Mouse (Mus musculus) brain, embryonic 14.5 days (tissue): ENCODE data around the gene Dnah2. TPM values are rescaled to one million over a fixed set of nuclear protein-coding genes. Genes with fewer than 3 reads are reported as not detected.
A peak's percentile ranks its signal among the peaks of the same experiment; 100 is the strongest.

Experiments
- DNase-seq: peaks from one replicate; pipeline ENCODE4 v3.0.0-alpha.2; 2011; ENCODE audit warnings: low read depth
- CTCF ChIP-seq: fragments of 200-500 bp; IDR thresholded peaks from 2 replicates; pipeline ENCODE4 v1.5.1; 2012; ENCODE audit warnings: inconsistent platforms, mild to moderate bottlenecking, moderate library complexity, borderline replicate concordance; ENCODE audit not compliant: insufficient read depth, insufficient read length; ENCODE audit errors: extremely low read depth
- POLR2A ChIP-seq: fragments of 200-500 bp; IDR thresholded peaks from 2 replicates; pipeline ENCODE4 v1.6.1; 2012; ENCODE audit warnings: mild to moderate bottlenecking, inconsistent platforms, borderline replicate concordance; ENCODE audit not compliant: poor library complexity, insufficient read depth, insufficient read length, severe bottlenecking; ENCODE audit errors: extremely low read depth
- polyA plus RNA-seq: library from polyadenylated mRNA; depleted of rRNA; stranded (reverse); fragments of >200 nt; gene quantifications from 2 replicates; pipeline ENCODE4 v1.2.3, GENCODE M21; 2012

Dnah2 gene
- polyA plus RNA-seq, 1 experiment: 5.2 TPM

DNA sequence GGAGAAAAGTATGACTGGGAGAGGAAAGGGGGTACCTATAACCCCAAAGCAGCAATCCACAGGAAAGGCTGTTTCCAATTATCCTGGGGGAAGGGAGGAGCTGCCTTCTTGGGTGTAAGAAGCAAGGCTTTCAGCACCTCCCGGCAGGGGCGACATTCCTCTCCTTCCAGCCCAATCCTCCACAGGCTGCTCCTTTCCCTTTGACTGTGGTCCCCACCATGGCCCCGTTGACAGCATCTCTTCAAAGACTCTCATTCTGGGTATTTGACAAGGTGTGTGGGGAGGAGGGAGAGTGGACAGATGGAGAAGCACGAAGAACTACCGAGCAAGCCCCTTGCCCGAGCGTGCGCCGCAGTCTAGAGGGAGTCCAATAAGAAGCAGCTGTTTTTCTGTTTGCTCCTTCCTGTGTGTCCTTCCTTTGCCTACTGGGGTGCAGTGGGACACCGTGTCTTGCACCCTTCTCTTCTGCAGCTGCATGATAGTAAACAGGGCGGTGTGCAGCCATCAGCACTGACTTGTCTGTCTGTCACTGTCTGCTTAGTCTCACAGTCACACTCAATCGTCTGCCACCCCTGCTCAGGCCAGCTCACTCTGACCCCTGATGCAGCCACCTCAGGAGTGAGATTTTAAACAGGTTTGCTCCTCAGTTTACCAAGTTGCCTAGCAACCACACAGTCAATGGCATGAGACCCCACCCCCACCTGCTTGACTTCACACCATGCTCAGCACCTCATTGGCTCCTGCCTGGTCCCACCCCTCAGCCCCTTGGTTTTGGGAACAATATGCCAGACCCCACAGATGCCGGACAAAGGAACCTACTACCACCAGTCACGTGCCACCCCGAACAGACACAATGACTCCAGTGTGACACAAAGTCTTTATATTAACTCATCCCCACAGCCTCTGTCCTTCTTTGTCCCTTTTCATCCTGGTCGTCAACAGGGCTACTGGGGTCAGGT, 12.3 kb upstream of the Dnah2 start:
- DNase-seq: peak; percentile 84
- no peak for TF ChIP-seq CTCF
- TF ChIP-seq POLR2A: no peak

GRCm38 (mm10) chr11:69559851-69560765, 11.2 kb upstream of the Dnah2 start, which contains the start of gene Efnb3:
Gene Efnb3, minus strand, starts transcription at chr11:69560205.
- no peak for TF ChIP-seq CTCF
- TF ChIP-seq POLR2A: peak; percentile 81; the same call in 1 of the 2 replicates
- peak; percentile 90 for DNase-seq

DNA sequence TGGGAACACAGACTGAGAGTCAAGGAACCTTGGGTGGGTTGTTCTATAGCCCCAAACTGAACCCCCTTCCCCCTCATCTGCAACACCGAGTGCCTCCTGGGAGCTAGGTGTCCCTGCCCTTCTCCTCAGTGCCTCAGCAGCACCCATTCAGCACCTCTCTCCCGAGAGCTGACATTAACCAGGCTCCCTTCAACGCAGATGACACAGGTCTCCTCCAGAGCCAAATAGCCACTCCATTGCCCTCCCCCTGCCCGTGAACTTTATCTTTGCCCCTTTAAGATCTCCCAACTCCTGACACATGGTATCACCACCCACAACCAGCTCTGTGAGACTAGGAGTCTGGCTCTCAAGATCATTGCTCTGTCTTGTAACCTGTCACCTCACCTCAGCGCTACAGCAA, 10.3 kb upstream of the Dnah2 start:
- TF ChIP-seq POLR2A (no peak), CTCF (no peak)

DNA sequence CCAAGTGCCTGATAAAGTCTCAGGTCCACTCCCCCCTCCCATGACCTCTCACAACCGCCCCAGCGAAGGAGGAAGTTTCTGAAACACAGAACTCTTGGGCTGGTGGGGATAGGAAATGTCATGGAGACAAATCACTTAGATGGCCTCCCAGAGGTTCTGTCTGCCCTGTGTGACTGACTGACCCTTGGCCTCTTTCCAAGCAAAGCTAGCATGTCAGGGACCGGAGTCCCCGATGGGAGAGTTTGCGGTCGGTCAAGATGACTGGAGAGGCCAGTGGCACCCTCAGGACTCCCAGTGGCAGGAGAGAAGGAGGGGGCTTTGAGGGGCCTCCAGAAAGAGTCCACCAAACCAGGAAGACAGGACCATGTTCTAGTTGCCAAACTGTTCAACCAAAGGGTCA, 9.8 kb upstream of the Dnah2 start:
- no peak for DNase-seq
- TF ChIP-seq POLR2A (no peak), CTCF (no peak)

More for the DNA sequence above, 10.3 kb upstream of the Dnah2 start:
- no peak for DNase-seq

- DNase-seq: peak; percentile 90
- TF ChIP-seq CTCF: no peak
- TF ChIP-seq POLR2A: no peak
Measured at GRCm38 (mm10) chr11:69557381-69557958, 8.6 kb upstream of the Dnah2 start.

DNA sequence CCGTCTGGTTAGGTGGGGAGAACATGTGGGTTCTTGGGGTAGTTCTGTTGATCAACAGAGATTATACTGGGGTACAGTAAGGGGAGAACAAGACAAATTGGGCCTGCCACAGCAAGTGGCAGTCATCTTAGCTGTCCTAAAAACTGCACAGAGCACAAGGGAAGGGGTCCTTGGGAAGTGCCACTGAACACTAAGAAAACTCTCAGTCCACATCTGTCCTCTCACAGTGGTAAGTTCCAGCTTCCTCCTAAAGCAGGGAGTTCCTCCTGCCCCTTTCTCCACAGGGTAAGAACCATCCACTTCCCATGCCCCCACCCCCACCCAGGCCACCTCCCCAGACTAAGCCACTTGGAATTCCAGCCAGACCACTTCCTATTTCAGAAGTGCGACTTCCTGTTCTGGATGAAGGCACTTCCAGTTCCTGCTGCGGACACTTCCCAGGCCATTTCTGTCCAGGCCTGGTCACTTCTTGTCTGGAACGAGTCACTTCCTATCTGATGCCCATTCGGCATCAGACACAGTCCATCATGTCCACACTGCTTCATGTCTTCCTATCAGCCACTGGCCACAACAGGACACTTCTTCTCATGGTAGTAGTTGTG, 5.7 kb upstream of the Dnah2 start:
- DNase-seq: no peak

GRCm38 (mm10) chr11:69553341-69553721, 4.4 kb upstream of the Dnah2 start:
- no peak for TF ChIP-seq CTCF
- TF ChIP-seq POLR2A: no peak
- DNase-seq: no peak

More for the DNA sequence above, 5.7 kb upstream of the Dnah2 start:
- TF ChIP-seq POLR2A: no peak
- no peak for TF ChIP-seq CTCF

DNA sequence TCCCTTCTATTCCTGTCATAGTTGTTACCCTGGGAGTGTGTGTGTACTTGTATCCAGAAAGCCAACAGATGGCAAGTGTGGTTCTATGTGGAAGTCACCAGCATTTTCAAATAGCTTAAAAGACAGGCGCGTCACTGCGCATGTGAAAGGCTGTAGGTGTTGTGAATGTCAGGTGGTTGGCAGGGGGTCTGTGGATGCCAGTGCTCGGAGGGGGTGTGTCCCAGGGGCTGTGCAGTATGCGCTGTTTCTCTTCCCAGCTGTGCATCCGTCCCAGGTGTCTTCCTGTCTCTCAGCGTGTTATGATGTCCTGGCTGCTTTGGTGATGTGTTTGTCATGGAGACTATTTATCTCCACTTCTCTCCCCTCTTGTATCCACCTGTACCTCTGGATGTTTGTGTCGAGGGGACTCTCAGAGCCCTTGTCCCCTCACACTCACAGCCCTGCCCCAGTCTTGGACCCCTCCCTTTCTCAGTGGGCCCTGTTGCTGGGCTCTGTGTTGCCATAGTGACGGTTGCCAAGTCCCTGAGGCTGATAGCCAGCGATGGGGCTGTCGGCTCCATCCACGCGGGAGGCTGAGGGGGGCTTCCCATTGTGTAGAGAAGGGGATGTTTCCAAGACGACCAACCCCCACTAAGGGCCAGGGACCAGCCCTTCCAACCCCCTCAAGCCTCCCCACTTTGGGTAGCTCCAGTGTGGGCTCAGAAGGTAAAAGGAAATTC, 3.9 kb upstream of the Dnah2 start:
- TF ChIP-seq CTCF (no peak), POLR2A (no peak)

GRCm38 (mm10) chr11:69551310-69551709, 2.4 kb upstream of the Dnah2 start:
- DNase-seq: no peak
- TF ChIP-seq POLR2A (no peak), CTCF (no peak)

More for the DNA sequence above, 3.9 kb upstream of the Dnah2 start:
- peak; percentile 95 for DNase-seq

DNA sequence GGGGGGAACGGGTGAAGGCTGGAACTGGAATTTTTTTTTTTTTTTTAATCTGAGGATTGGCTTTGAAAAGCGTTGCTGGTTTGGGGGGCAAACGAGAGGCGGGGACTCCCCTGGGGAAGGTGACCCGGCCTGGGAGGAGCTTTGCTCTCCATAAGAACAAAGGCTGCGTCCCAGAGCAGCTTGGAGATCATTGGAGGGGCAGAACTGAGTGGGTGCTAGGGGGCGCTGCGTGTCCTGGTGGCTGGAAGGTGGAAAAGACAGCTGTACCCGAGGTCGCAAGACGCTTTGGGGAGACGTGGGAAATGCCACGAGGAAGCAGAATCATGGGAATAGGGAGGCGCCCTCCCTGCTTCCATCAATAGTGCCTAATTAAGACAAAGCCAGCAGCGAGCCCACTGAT, 1.8 kb downstream of the Dnah2 start:
- no peak for DNase-seq
- TF ChIP-seq CTCF (peak; percentile 49), POLR2A (no peak)

DNA sequence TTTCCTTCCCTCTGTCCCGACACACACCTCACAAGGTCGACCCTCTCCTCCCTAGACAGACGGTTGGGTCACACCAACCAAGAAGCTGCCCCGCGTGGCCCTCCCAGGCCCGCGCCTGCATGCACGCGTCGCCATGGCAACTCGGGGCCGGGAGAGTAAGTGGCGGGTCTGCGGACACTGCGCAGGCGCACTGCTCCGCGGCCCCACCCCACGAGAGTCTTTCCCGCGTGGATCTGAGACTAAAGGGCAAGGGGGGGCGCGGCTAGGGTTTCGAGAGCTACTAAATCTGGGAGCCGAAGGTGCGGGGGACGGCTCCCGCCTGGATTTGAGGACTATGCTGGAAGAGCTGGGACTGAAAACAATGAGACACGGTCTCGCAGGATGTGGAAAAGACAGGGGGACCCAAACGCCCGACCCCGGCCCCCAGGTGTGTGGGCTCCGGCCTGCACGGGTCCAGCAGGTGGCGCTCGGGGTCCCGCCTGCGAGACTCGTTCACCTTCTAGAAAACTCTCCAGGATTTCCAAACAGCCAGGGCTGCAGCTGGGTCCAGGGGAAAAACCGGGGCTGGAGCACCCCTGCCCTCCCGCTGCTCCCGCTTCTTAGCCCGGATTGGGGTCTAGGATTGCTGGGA, 2.4 kb downstream of the Dnah2 start:
- peak; percentile 94 for DNase-seq
- TF ChIP-seq CTCF (peak; percentile 60), POLR2A (no peak)
